Mouse (Mus musculus) ovary, adult 18-20 months (tissue): ENCODE data around the gene Tmem258.
A peak's percentile ranks its signal among the peaks of the same experiment; 100 is the strongest.

Experiments used
- DNase-seq: peaks from one replicate; pipeline ENCODE4 v3.0.0; 2022; ENCODE audit warnings: low spot score, mixed read lengths

The Tmem258 gene

GRCm38 (mm10) chr19:10184096-10184495 is 19.7 kb upstream of the Tmem258 start:
- no peak for DNase-seq

GRCm38 (mm10) chr19:10185876-10186275 is 17.9 kb upstream of the Tmem258 start:
- no peak for DNase-seq

GRCm38 (mm10) chr19:10186569-10186968 is 17.2 kb upstream of the Tmem258 start:
- no peak for DNase-seq

GRCm38 (mm10) chr19:10188281-10188811 is 15.5 kb upstream of the Tmem258 start:
- no peak for DNase-seq

GRCm38 (mm10) chr19:10189022-10189421 is 14.8 kb upstream of the Tmem258 start:
- no peak for DNase-seq

- no peak for DNase-seq
These were observed 13.9 kb upstream of the Tmem258 start for GRCm38 (mm10) chr19:10189940-10190339.

GRCm38 (mm10) chr19:10190796-10191195 is 13.0 kb upstream of the Tmem258 start:
- no peak for DNase-seq

GRCm38 (mm10) chr19:10191326-10191725 is 12.5 kb upstream of the Tmem258 start:
- no peak for DNase-seq

- no peak for DNase-seq
These were observed 9.5 kb upstream of the Tmem258 start for GRCm38 (mm10) chr19:10194337-10194736.

GRCm38 (mm10) chr19:10195252-10195651 is 8.6 kb upstream of the Tmem258 start:
- peak; percentile 41 for DNase-seq

GRCm38 (mm10) chr19:10197130-10197529 is 6.7 kb upstream of the Tmem258 start:
- no peak for DNase-seq

GRCm38 (mm10) chr19:10198286-10198685 is 5.5 kb upstream of the Tmem258 start:
- DNase-seq, result no peak

- peak; percentile 51 for DNase-seq
These were observed 5.1 kb upstream of the Tmem258 start for GRCm38 (mm10) chr19:10198723-10199122.

- DNase-seq, result no peak
These were observed 517 bp upstream of the Tmem258 start for GRCm38 (mm10) chr19:10203146-10203847.

GRCm38 (mm10) chr19:10204616-10205001 is 795 bp downstream of the Tmem258 start:
- no peak for DNase-seq

- DNase-seq, result no peak
These were observed 1.2 kb downstream of the Tmem258 start for GRCm38 (mm10) chr19:10205051-10205450.

GRCm38 (mm10) chr19:10208851-10209250 is 5.0 kb downstream of the Tmem258 start:
- DNase-seq, result no peak

GRCm38 (mm10) chr19:10210885-10211284 is 7.1 kb downstream of the Tmem258 start:
- no peak for DNase-seq

- DNase-seq, result no peak
These were observed 10.1 kb downstream of the Tmem258 start for GRCm38 (mm10) chr19:10213796-10214471.

- DNase-seq, result no peak
These were observed 12.3 kb downstream of the Tmem258 start for GRCm38 (mm10) chr19:10216101-10216500.

- no peak for DNase-seq
These were observed 15.3 kb downstream of the Tmem258 start for GRCm38 (mm10) chr19:10219108-10219507.

- no peak for DNase-seq
These were observed 15.8 kb downstream of the Tmem258 start for GRCm38 (mm10) chr19:10219593-10219992.

GRCm38 (mm10) chr19:10221585-10221984 is 17.8 kb downstream of the Tmem258 start:
- no peak for DNase-seq
